Mouse (Mus musculus) v-Abl transformed pro-B cells (cell line): Measurements from ENCODE around the gene Hnrnpf.

Experiments used
- in situ Hi-C, 2 experiments: fragments of 400-800 bp; cut with MboI; formaldehyde crosslinking; loops; one replicate each; pipeline ENCODE4 v1.15.1; 2025; ENCODE audit not compliant: unreplicated experiment in 2 of 2

Gene Hnrnpf

GRCm38 (mm10) chr6:117900126-117901080 is at the start of gene Hnrnpf:
Hnrnpf (plus strand) TSS chr6:117900324.
- in situ Hi-C loops, result loop anchor here (10.0 to 25.0 kb wide), 2 partner anchors 1226 to 1487 kb away; partner anchors contain the start of gene Rassf4 (in 1 of the 2)

- in situ Hi-C loops, result loop anchor here (5.0 to 10.0 kb wide), 7 partner anchors 71 to 563 kb away; partner anchors contain the start of gene Bms1 (in 1 of the 2)
Measured at GRCm38 (mm10) chr6:117851747-117852146, 48.4 kb upstream of the Hnrnpf start.

DNA sequence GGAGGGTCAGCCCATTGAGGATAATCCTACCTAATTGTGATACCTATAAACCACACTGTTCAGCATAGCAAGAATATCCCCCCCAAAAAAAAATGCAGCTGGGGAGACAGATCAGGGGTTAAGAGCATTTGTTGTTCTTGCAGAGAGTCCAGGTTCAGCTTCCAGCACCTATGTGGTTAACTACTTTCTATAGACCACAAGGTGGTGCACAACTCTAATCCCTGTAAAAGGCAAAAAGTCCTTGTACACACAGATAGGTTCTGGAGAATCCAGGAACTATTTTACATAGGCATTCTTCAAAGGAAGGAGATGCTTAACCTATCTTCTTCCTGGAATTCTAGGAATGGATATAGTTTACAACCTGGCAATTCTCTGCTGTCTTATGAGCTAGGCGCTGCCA is 42.1 kb upstream of the Hnrnpf start:
- in situ Hi-C loops, result loop anchor here (10.0 kb wide), 4 partner anchors 67 to 557 kb away; partner anchors contain the start of gene Bms1 (in 1 of the 2)

DNA sequence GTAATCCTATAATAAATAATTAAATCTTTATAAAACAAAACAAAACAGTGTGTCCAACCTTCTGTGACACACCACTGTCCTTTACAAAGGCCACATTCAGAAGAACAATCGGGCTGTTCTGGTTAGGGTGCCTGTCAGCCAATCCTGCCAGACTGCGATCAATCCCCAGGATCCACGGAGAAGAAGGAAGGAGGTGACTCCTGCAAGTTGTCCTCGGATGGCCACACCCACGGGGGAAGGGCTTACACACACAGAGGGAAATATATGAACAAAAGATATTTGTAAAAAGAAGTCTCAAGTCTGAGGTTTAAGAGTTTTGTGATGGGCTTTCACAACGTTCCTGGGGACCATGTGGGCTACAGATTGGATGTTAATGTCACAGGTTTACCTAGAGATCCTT is 38.3 kb upstream of the Hnrnpf start, which contains the start of gene Zfp239:
Zfp239 (plus strand) TSS at position 253 of the 400 bp plus-strand sequence.
- in situ Hi-C loops, result no loop called here

DNA sequence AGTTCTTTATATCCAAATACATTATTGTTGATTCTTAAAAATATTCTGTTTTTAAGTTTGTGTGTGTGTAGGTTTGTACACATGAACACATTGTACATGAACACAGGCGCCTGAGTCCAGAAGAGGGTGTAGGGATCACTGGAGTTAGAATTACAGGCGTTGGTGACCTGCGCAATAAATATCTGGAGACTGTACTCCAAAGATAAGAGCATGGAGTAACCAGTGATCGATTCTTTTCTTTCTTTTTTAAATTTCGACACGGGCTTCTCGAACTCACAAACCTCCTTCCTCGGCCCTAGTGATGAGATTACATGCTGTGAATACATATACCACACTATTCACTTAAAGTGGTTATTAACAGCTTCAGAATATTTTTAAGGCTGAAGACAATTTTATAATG is 37.7 kb upstream of the Hnrnpf start:
- in situ Hi-C loops, result no loop called here

GRCm38 (mm10) chr6:117862899-117863620 is 37.1 kb upstream of the Hnrnpf start:
- in situ Hi-C loops, result no loop called here

DNA sequence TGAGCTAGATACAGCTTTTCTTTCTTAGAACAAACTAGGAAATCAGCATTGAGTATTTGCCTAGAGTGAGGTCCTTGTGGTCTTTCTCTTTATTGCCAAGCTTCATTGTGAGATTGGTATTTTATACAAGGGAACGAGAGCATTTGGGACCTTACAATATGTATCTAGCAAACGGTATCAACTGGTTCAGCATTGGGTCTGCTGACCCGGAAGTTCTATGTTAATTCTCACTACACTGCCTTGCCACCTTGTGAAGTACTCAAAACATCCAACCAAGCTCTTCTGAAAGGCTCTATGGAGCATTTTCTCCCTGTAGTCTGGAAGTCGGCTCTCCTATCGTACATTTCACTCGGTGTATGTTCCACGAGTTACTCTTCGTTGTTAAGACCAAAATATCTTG is 36.4 kb upstream of the Hnrnpf start:
- in situ Hi-C loops, result no loop called here

DNA sequence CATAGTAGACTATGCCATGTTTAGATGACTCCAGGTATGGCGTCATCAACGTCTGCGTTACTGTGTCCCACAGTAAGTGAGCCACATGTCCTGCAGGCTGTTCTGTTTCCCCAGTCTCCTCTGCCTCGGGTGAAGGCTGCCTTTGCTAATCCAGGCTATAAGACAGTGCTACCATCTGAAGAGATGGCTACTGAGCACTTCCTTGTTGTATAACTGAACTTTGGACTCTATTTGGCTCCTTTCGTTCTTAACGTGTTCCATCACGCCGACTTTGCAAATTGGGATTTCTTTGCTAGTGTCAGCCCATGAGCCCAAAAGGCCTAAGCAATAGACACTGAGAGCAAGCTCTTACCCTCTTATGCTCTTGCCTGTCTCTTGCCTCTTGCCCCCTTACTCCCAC is 31.9 kb upstream of the Hnrnpf start:
- in situ Hi-C loops, result no loop called here

GRCm38 (mm10) chr6:117871034-117871433 is 29.1 kb upstream of the Hnrnpf start:
- in situ Hi-C loops, result loop anchor here in 1 of 2 experiments (5.0 kb wide), 1 partner anchor 46 kb away; no protein-coding TSS in a partner anchor

GRCm38 (mm10) chr6:117873450-117873849 is 26.7 kb upstream of the Hnrnpf start:
- in situ Hi-C loops, result loop anchor here in 1 of 2 experiments (5.0 kb wide), 1 partner anchor 44 kb away; no protein-coding TSS in a partner anchor

- in situ Hi-C loops, result loop anchor here (5.0 to 25.0 kb wide), 2 partner anchors 43 to 1513 kb away; no protein-coding TSS in a partner anchor
Measured at GRCm38 (mm10) chr6:117874621-117875281, 25.4 kb upstream of the Hnrnpf start.

GRCm38 (mm10) chr6:117878700-117879407 is 21.3 kb upstream of the Hnrnpf start:
- in situ Hi-C loops, result loop anchor here in 1 of 2 experiments (25.0 kb wide), 1 partner anchor 1508 kb away; no protein-coding TSS in a partner anchor

- in situ Hi-C loops, result loop anchor here in 1 of 2 experiments (5.0 to 25.0 kb wide), 2 partner anchors 38 to 1508 kb away; no protein-coding TSS in a partner anchor
Measured at GRCm38 (mm10) chr6:117879408-117880115, 20.6 kb upstream of the Hnrnpf start.

- in situ Hi-C loops, result loop anchor here in 1 of 2 experiments (5.0 to 25.0 kb wide), 2 partner anchors 37 to 1507 kb away; no protein-coding TSS in a partner anchor
Measured at GRCm38 (mm10) chr6:117880394-117880838, 19.7 kb upstream of the Hnrnpf start.

DNA sequence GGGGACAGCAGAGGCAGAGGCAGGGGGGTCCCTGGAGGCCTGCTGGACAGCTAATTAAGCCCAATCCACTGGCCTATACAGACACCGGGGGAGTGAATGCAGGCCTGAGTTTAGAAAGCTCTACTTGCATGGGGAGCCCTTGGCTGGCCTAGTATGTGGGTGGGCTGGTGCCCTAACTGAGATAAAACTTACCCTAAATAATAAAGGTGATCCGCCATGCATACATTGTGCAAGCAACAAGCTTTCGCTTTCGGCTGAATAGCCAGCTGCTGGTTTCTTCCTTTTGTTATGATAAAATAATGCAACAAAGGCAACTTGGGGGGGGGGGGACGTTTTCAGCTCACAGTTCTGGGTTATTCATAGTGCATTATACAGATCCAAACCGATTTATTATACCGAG is 18.9 kb upstream of the Hnrnpf start:
- in situ Hi-C loops, result loop anchor here in 1 of 2 experiments (5.0 to 25.0 kb wide), 2 partner anchors 36 to 1506 kb away; no protein-coding TSS in a partner anchor

DNA sequence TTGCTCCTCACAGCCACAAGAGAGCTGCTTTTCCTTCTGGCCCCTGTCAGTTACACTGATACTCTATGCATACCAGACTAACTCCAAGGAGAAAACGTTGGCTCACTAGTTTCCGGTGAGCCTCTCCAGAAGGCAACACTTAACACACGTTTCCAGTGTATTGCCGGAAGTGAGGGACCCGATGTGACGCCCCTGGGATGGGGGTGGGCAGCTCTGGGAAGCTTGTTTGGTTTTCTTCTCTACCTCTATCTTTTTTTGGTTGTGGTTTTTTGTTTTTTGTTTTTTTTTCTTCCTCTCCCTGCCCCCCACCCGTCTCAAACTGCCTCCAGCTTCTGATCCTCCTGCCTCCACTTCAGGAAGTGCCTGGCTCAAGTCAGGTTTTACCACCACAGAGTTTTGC is 18.1 kb upstream of the Hnrnpf start:
- in situ Hi-C loops, result loop anchor here in 1 of 2 experiments (5.0 to 25.0 kb wide), 2 partner anchors 35 to 1505 kb away; no protein-coding TSS in a partner anchor

- in situ Hi-C loops, result loop anchor here in 1 of 2 experiments (25.0 kb wide), 1 partner anchor 1501 kb away; no protein-coding TSS in a partner anchor
Measured at GRCm38 (mm10) chr6:117885943-117886342, 14.2 kb upstream of the Hnrnpf start.

DNA sequence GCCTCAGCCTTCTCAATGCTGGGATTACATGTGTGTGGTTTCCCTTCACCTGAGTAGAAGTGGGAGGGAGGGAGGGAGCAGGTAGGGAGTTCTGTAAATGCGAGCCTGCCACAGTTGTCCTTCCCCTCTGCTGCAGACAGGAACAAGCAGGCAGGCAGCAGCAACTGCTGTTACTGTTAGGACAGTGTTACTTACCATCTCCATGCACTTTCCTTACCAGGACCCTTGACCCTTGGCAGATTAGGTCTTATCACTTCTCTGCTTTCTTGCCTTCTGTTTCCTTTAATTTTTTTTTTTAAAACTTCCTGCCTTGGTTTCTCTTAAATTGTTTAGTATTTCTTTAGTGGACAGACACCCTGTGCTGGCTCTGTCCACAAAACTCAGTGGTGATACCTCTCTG is 12.1 kb upstream of the Hnrnpf start:
- in situ Hi-C loops, result loop anchor here in 1 of 2 experiments (25.0 kb wide), 1 partner anchor 1499 kb away; no protein-coding TSS in a partner anchor
